Mouse (Mus musculus) splenic B cell, adult 2 months (primary cell): ENCODE data around the gene Snap25.

ENCODE experiments used
- DNase-seq: peaks from one replicate; pipeline ENCODE4 v3.0.0-alpha.2; 2011; ENCODE audit warnings: low read depth, low spot score
- H3K27me3 ChIP-seq: 2 replicates; pipeline ENCODE4 v1.6.1; 2012; ENCODE audit warnings: mild to moderate bottlenecking, low read length, moderate library complexity, mixed read lengths; ENCODE audit not compliant: control insufficient read depth, poor library complexity, insufficient read depth, severe bottlenecking
- H3K36me3 ChIP-seq: 2 replicates; pipeline ENCODE4 v1.6.1; 2012; ENCODE audit warnings: mild to moderate bottlenecking, low read length, moderate library complexity, mixed read lengths; ENCODE audit not compliant: control insufficient read depth, poor library complexity, insufficient read depth, severe bottlenecking

Gene Snap25

DNA sequence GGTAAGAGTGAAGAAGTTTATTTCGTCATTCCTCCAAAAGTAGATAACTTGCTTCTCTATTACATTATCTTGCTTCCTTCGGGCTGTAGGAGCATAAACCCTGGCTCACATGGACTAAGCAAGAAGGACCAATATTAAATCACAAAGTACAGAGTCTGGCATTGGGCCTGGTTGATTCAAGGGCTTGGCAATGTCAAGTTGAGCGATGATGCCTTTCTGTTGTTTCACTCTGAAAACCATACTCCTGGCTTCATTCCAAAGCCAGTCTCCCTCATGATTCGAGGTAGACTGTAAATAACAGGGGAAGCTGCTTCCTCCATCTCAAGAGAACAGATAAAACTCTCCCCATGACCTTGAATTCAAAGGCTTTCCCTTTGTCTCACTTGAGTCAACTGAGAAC is 23.8 kb upstream of the Snap25 start:
- no peak for DNase-seq
- Histone ChIP-seq H3K36me3 (no peaks in the 10 kb centered on the region), H3K27me3 (no peaks in the 10 kb centered on the region)

DNA sequence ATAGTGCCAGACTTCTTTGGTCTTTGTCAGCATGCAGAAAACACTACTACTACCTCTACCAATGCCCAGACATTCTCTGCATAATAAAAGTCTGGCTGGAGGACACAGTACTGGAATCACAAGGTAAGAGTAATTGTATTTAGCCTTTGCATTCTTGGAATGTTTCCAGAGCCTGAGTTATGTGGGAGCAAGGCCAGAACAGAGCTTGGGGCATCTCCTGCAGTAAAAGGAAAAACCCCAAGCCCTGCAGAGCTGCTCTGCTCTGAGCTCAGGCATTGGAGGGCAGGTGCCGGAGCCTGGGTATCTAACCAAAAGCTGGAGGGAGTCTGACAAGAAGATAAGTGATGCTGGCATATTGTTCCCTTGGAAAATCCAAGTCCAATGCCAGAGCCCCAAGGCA is 21.6 kb upstream of the Snap25 start:
- Histone ChIP-seq H3K27me3 (no peaks in the 10 kb centered on the region), H3K36me3 (no peaks in the 10 kb centered on the region)
- no peak for DNase-seq

DNA sequence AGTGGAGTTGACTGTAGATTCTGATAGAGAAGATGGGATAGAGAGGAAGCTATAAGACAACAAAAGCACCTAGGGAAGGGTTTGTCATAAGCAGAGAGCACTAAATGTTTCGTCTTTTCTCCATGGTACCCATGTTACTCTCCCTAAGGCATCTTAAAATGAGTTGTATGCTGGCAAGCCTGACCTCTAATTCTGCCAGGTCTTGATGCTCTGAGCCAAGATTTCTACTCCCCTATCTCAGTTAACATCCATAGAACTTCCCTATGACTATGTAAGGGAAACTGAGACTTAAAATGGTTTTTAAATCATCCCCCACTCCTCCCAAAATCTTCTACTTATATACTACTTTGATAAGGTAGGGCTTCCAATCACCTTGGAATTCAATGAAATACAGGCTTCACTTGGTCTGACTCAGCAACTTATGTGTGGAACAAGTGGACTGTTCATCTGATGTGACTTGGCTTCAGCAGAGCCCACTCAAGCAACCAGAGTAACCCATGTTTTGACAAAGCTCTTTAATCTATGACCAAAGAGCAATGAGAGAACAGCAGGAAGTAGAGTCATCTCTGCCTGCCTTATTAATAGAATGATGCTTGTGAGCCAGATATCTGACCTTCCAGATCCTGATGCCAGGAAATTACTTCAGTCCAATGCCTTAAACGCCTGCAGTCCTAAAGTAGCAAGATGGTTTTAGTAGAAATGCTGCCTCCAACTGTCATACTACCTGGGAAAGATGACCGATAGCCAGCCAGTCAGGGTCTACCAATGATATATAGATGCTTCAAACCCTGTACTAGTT is 13.6 kb upstream of the Snap25 start:
- no peak for DNase-seq
- H3K27me3 ChIP-seq: no peaks in the 10 kb centered on the region
- H3K36me3 ChIP-seq: no peaks in the 10 kb centered on the region

DNA sequence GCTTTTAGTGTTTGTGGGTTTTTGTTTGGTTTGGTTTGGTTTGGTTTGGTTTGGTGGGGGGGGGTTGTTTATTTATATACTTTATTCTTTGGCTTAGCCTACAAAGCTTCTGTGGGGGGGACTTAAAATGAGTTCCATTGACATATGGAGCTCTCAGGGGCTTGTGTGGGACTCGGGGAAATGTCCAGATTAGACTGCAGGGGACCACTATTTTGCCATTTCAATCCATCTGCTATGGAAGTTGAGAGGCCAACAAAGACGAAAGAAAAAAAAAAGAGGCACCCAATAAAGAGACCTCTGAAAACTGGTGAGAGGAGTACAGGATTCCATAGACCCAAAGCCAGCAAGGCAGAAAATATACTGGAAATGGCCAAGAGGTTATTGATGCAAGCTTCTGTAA is 9.9 kb upstream of the Snap25 start:
- Histone ChIP-seq H3K27me3 (no peaks in the 10 kb centered on the region), H3K36me3 (no peaks in the 10 kb centered on the region)
- no peak for DNase-seq

DNA sequence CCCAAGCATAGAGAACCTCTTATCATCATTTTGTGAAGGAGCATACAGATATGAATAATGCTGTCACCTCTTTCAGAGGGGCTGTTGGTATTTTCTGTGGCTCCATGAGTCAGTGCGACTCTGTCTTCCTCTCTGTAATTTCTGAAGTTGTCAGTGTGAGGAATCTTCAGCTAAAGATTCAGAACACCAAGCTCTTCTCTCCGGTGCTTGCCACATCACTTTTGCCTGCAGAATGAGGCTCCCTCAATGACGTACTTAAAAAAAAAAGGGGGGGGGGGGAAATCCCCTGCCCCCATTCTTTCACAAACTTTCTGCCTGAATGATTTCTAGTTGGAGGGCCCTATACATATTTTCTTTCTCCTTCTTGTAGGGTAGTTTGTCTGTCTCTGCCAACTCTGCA is 2.1 kb upstream of the Snap25 start:
- DNase-seq: no peak
- Histone ChIP-seq H3K36me3 (no peaks in the 10 kb centered on the region), H3K27me3 (no peaks in the 10 kb centered on the region)

DNA sequence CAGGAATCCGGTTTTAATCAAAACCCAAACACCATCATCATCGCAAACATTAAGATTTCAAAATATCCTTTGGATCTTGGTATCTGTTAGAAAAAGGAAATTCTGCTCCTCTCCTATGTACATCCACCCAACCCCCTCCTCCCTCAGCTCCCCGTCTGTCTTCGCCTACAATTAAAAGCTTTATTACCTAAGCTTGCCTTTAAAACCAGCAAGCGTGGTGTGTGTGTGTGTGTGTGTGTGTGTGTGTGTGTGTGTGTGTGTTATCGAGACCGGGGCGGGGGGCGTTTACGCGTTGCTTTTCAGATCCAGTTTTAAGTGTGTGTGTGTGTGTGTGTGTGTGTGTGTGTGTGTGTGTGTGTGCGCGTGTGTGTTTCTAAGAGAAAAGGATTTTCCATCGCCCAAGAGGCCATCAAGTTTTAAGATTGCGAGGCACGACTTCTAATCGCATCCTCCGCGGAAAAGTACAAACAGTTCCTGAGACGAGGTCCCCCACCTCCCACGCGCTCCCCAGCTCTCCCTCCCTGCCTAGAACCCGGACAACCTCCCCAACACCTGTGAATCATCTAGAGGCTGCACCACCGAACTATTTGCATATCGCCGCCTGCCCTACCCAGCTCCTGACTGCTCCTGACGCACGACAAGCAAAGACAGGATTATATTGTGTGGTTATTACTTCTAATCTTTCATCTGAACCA is 1.4 kb upstream of the Snap25 start:
- DNase-seq: no peak
- Histone ChIP-seq H3K27me3 (no peaks in the 10 kb centered on the region), H3K36me3 (no peaks in the 10 kb centered on the region)

DNA sequence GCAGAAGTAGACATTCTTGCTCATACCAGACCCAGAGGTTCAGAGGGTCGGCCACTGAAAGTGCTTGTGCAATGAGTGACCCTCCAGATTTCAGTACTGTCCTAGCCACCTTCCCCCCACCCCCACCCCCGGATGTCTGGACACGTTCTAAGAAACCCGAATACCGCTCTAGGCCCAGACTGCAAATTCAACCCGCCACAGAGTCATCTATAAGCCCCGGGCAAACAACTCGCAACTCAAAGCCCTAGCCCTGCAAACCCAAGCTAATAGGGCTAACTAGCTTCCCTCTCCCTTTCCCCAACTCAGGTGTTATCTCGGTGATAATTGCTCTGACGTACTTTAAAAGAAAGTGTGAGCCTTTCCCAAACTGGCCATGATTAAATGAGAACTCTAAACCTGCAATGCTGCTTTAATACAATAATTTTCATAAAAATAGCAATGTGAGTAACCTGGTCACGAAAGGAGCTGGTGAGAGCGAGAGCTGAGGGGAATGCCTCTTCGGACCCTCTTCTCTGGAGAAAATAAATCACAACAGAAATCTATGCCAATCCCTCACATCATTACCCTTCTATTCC is 725 bp upstream of the Snap25 start:
- H3K36me3 ChIP-seq: no peaks in the 10 kb centered on the region
- H3K27me3 ChIP-seq: no peaks in the 10 kb centered on the region
- DNase-seq: no peak

DNA sequence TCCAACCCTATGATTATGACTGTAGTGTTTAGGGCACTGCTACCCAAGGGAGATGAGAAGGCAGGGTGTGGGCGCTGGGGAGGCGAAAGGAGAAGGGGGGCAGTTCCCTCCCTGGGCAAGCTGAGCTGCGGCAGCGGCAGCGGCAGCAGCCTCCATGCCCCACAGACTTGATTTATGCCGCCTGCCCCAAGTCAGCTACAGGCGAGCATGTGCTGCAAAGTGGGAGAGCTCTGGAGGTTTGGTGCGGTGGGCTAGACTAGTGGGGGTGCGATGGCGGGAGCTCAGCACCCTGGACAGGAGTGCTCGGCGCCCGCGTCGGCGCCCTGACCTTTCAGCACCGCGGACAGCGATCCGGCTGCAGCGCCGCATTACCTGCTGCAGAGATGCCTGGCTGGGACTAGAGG is 757 bp downstream of the Snap25 start:
- Histone ChIP-seq H3K36me3 (no peaks in the 10 kb centered on the region), H3K27me3 (no peaks in the 10 kb centered on the region)
- peak; percentile 3 for DNase-seq

DNA sequence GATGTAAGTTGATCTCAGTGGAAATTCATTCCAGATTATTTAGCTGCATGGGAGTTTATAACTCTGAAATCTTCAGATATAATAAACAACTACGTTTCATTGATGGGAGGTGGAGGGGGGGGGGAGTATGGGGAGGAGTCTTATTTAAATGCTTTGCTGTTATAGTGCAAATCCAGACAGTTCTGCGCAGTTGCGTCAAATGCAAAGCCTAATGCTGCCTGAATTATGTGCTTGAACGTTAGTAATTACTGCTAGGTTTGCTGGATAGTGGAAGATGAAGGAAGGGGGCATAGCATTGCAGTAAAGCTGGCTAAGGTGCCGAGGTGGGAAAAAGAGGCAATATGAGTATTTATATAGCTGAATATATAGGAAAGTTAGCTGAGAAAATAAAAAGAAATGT is 2.3 kb downstream of the Snap25 start:
- H3K36me3 ChIP-seq: no peaks in the 10 kb centered on the region
- no peak for DNase-seq
- H3K27me3 ChIP-seq: no peaks in the 10 kb centered on the region

DNA sequence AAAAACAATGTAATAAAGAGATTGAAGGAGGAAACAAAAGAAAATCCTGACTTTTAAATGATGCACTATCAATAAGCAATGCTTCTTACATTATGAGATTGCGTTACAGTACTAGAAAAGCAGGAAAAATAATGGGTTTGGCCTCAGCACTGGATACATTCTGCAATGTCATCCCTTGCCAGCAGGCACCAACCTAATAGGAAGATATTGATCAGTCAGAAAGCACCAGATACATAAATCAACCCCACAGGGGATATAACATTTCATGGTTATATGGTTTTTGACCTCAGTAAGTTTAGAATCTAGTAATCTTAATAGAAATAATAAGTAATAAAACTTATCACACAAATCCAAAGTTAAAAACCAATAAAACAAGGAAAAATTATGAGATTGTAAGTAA is 3.1 kb downstream of the Snap25 start:
- Histone ChIP-seq H3K27me3 (no peaks in the 10 kb centered on the region), H3K36me3 (no peaks in the 10 kb centered on the region)
- no peak for DNase-seq

DNA sequence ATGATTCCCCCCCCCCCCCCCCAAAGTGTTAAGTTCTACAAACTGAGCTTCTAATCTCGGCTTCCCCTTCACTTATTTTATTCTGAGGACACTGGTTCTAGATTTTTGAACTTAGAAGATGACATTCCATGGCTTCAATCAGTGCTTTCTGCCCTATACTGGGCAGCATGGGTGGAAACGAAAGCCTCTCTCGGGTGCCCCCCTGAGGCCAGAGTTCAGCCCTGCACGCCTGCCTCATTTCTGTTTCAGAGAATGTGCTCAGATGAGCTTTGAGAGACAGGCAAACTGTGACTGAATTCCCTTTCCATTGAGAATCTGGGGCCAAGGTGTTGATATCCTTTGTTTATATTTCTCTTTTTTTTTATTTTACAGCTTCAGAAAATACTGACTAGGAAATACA is 7.0 kb downstream of the Snap25 start:
- H3K36me3 ChIP-seq: no peaks in the 10 kb centered on the region
- no peaks in the 10 kb centered on the region for H3K27me3 ChIP-seq
- DNase-seq: no peak

DNA sequence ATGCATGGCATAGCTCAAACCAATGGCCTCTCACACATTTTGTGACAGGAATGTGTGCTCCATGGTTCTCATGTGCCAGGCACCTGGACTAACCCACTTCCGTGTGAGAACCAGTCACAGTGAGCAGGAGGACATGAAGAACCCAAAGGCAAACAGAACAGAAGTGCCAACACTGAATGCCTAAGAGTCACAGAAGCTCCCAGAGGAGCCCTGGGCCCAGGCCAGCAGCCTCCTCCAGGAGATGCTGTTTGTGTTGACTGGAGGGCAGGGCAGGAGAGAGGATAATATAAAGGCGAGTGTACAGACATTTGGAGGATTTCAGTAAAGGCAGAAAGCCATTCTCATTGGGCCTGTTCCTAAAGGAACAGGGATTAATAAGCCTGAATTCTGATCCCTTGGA is 25.0 kb downstream of the Snap25 start:
- H3K36me3 ChIP-seq: no peaks in the 10 kb centered on the region
- no peaks in the 10 kb centered on the region for H3K27me3 ChIP-seq
- no peak for DNase-seq

DNA sequence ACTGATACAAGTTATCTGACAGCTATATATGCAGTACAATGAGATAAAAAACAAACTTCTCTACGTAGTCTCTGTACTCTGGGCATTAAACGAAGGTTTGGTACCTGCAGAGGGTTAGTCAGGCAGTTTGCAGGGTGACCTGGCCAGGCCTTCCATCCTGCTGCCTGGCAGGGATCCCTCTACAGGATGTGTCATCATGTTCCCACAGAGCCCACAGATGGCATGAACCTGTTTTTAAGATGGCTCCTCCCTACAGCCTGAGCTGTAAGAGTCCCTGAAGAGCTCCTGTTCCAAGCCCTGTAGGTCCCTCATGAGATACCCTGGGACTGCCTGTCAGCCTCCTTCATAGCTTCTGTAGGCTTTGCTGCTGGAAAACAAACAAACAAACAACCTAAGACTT is 29.0 kb downstream of the Snap25 start:
- no peaks in the 10 kb centered on the region for H3K36me3 ChIP-seq
- H3K27me3 ChIP-seq: no peaks in the 10 kb centered on the region
- DNase-seq: no peak

DNA sequence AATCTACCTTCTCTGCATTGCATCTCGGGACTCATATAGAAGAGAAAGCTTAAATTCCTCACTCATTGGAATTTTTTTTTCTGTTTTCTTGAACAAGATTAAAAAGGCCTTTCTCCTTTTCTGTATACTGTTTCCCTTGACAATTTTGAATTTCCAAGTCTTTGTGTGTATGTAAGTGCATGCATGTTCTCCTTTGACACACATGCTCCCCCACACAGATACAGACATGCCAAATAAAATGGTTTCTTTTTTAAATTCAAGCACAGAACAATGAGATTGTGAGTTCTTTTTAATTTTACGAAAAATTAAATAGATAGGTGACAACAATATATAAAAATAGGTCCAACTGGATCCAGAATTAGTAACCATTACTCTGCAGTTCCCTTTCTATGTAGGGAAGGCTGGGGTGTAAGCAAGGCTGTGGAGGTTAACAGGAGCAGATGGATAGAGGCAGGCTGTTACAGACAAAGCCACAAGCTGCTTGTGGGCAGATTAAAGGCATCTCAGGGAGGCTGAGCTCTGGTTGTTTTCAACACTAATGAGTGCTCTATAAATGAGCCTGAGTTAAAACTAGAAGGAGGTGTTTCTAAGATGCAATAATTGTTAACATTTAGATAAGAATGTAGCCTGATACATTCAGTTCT is 31.6 kb downstream of the Snap25 start:
- no peaks in the 10 kb centered on the region for H3K27me3 ChIP-seq
- DNase-seq: no peak
- H3K36me3 ChIP-seq: no peaks in the 10 kb centered on the region

DNA sequence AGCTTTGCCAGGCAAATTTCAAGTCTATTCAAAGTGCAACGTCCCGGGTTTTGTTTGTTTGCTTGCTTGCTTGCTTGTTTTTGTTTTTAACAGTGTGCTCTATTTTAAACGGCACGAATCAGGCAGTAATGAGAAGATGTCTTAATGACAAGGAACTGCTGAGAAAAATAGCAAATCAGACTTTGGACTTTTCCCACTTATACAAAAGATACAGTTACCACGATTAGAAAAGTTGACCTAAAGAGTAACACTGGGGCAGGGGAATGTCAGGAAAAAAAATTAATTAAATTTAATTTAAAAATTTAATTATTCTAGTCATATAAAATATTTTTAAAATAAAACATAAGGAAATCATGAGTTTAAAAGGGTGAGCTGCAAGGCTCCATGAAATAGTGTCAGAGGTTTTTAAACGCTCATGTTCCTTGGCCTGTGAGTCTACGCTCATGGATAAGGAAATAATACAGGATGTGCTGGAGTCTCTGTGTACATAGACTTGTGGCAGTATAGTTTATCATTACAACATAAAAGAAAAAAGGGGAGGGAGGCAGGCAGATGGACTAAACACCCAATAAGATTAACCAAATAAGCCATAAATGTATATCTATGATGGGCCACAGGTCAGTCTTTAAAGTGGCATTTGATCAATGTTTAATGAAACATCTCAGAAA is 32.2 kb downstream of the Snap25 start:
- no peaks in the 10 kb centered on the region for H3K27me3 ChIP-seq
- H3K36me3 ChIP-seq: no peaks in the 10 kb centered on the region
- DNase-seq: no peak
